Mouse (Mus musculus) cerebellum, adult 2 months (tissue): ENCODE measurements around the gene Ddx39.

Experiments
- CTCF ChIP-seq: fragments of 200-500 bp; IDR thresholded peaks from 2 replicates; pipeline ENCODE4 v1.5.1; 2011; ENCODE audit warnings: low read depth, mild to moderate bottlenecking, control low read depth, low read length, moderate library complexity, borderline replicate concordance; ENCODE audit not compliant: insufficient read depth
- POLR2A ChIP-seq: fragments of 200-500 bp; IDR thresholded peaks from 2 replicates; pipeline ENCODE4 v1.6.1; 2011; ENCODE audit warnings: low read length, control low read depth, borderline replicate concordance; ENCODE audit not compliant: insufficient read depth

DNA sequence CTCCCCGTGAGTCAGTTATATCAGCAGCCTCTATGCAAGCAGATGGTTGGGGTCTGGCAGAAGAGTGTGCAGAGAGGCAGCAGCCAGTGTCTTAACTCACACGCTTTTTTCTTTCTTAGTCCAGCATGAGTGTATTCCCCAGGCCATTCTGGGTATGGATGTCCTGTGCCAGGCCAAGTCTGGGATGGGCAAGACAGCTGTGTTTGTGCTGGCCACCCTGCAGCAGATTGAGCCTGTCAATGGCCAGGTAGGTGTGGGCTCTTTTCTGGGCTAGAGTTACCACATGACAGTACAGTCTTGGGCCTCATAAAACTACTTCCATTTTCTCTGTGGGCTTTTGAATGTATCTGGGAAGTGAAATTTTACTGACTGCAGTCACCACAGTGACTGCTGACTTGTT is 4.7 kb downstream of the Ddx39 start:
- TF ChIP-seq CTCF: no peak
- no peak for TF ChIP-seq POLR2A
